Mouse (Mus musculus) neutrophil, adult 65 days (primary cell): Measurements from ENCODE around the gene Tmem144. TPM values are rescaled to one million over a fixed set of nuclear protein-coding genes. Genes with fewer than 3 reads are reported as not detected.

Experiments
- total RNA-seq: library from RNA; stranded (reverse); gene quantifications from 2 replicates; pipeline ENCODE4 v1.2.4, GENCODE M21; 2023

Gene Tmem144
- 0.28 and 0.34 TPM in 2 replicates for total RNA-seq

DNA sequence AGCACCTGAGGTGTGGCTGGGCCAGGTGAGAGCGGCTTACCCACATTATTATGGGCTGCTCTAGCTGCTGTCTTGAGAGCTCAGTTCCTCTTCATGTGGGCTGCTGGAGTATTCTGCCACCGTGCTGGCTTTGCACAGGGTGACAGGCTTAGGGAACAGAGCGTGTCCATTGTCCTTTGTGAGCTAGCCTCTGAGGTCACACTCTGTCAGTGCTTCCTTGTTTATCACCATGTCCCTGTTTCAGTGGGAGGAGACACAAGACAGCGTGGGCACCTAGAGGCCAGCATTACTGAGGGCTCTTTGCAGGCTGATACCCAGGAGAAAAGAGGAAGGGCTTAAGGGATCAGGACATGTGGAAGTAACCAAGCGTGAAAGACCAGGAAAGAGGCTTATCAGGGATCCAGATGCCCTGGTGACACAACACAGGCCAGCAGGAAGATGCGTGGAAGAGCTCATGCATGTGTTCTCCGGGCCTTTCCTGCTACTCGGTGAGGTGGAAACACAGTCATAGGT is at the start of gene Tmem144:
Gene Tmem144 (minus strand): TSS at position 120 of the 513 bp plus-strand sequence.

DNA sequence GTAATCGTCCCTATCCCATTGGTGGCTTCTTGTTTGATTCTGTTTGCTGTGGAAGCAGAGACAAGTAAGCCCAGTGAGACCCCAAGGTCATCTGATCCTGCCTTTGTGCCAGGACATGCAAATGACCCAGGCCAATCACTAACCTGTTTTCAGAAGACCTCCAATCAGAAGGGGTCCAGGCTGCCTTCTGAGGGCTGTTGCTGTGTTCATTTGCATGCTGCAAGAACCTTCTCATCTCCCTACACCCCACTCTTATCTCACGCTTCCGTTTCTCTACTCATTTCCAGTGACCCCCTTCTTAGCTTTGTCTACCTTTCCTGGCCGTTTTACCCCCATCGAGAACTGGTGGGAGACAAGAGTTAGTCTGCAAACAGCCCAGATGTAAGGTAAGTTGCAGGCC is 31.7 kb upstream of the Tmem144 start, which contains the start of gene Fam198b:
Gene Fam198b (plus strand): TSS at position 229 of the 400 bp plus-strand sequence.

Other genes with a start within 250 kb of the Tmem144 start
- gene 4930579G24Rik, start 223.7 kb downstream of the Tmem144 start, total RNA-seq: 7.1 and 8.0 TPM in 2 replicates
- 14.4 and 16.4 TPM in 2 replicates for gene Etfdh, start 223.3 kb downstream of the Tmem144 start, total RNA-seq
- not detected in 2 replicates for gene Rxfp1, start 114.9 kb downstream of the Tmem144 start, total RNA-seq
- 0.44 TPM in 1 of 2 replicates, not detected in the other for gene Fam198b, start 31.8 kb upstream of the Tmem144 start, total RNA-seq